Mouse (Mus musculus) Patski (cell line): ENCODE results near the gene Cop1. TPM values are rescaled to one million over a fixed set of nuclear protein-coding genes. Genes with fewer than 3 reads are reported as not detected.

Experiments used
- ATAC-seq: fragments of 100-300 bp; one replicate; pipeline ENCODE4 v1.8.0; 2021
- CTCF ChIA-PET: fragments of 350-600 bp; sonication (Branson Sonifier 250); formaldehyde crosslinking; loops from one replicate; lab custom pipeline; 2022; ENCODE audit warnings: inconsistent platforms; lab: Charles Lee
- POLR2A ChIA-PET: fragments of 350-600 bp; sonication (Branson Sonifier 250); formaldehyde crosslinking; loops from one replicate; lab custom pipeline; 2022; ENCODE audit warnings: antibody characterized with exemption, inconsistent platforms; lab: Charles Lee
- DNase-seq: peaks from one replicate; pipeline ENCODE4 v3.0.0-alpha.2; 2011; ENCODE audit warnings: low read depth, low spot score
- H3K27me3 ChIP-seq: fragments of 371-371 bp; one replicate; pipeline ENCODE4 v1.5.1; 2021
- CTCF ChIP-seq: fragments of 100-300 bp; IDR thresholded peaks from one replicate; pipeline ENCODE4 v1.5.1; 2021
- in situ Hi-C: fragments of 300-500 bp; cut with MboI; formaldehyde crosslinking; loops from 3 replicates; pipeline ENCODE4 v1.11.1; 2018; ENCODE audit warnings: low pct_unique_long_range_greater_than_20kb, mixed read lengths
- polyA plus RNA-seq: library from polyadenylated mRNA; unstranded; gene quantifications from one replicate; pipeline ENCODE4 v1.2.3, GENCODE M21; 2021

Gene Cop1
- polyA plus RNA-seq, 1 experiment from 2014 or later, result 145 TPM

DNA sequence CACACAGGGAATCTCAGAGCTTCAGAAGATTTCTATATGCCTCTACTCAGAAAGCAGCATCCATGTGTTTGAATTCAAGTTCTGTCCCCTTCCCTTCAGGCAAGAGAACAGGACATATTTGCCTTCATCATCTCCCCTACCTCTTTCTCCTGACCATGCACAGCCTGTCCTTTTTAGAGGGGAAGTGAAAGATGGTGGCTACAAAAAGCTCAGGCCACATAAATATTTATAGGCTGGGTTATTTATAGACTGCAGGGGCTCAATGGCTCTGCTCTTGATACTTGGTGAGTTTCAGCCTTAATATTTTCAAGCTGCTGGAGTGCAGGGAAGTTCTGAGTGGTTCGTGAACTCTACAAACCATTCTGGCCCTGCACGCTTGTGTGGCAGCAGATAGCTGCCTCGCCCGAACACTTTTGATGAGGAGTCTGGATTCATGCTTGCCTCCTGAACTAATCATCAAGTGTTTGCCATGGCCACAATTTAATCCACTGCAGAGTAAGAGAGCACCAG is 139.8 kb downstream of the Cop1 start:
- ATAC-seq, result no peak
- in situ Hi-C loops, result no loop called here
- TF ChIP-seq CTCF, result no peak
- DNase-seq, result no peak
- CTCF ChIA-PET, result no interaction called here
- no peaks in the 10 kb centered on the region for H3K27me3 ChIP-seq
- POLR2A ChIA-PET, result no interaction called here

DNA sequence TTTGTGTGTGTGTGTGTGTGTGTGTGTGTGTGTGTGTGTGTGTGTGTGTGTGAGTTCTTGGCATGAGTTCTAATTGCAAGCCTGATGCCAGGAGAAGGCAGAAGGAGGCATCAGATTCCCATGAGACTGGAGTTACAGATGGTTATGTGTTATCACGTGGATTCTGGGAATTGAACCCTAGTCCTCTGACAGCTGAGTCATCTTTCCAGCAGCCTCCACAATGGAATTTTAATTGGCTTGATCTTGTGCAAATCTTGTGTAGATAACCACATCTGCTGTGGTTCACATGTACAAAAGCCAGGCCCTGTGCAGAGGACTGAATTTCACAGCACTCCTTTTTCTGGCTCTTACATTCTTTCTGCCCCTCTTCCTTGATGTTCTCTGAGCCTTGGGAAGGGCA is 150.1 kb downstream of the Cop1 start:
- ChIA-PET CTCF (interaction anchor here (0.6 kb wide), 1 partner anchor 39 kb away, joined by 3 read pairs; no protein-coding TSS in a partner anchor), POLR2A (interaction anchor here (0.8 kb wide), 1 partner anchor 52 kb away, joined by 4 read pairs; no protein-coding TSS in a partner anchor)
- no peak for TF ChIP-seq CTCF
- in situ Hi-C loops, result no loop called here
- ATAC-seq (no peak), DNase-seq (no peak)
- peaks cover 3% of the 10 kb centered on the region for H3K27me3 ChIP-seq

DNA sequence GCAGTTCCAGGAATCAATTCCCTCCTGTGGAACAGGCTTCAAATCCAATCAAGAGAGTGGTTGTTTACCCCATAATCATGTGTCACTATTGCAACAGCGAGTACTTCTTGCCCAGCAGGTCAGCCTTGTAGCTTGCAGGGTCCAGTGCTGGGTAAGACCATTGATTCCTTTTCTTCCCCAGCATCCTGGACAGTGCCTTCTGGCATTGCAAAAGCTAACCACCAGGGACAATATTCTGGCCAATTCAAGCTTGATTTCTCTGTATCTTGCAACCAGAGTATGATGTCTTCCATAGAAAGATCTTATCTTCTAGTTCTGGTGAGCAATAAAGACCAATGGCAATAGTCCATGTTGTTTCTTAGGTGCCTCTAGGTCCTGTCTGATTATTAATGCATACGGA is 150.8 kb downstream of the Cop1 start:
- in situ Hi-C loops, result no loop called here
- ATAC-seq, result no peak
- CTCF ChIA-PET, result no interaction called here
- DNase-seq, result no peak
- POLR2A ChIA-PET, result no interaction called here
- H3K27me3 ChIP-seq, result peaks cover 3% of the 10 kb centered on the region
- TF ChIP-seq CTCF, result no peak

- H3K27me3 ChIP-seq, result peaks cover 3% of the 10 kb centered on the region
- no peak for TF ChIP-seq CTCF
- POLR2A ChIA-PET, result no interaction called here
- no peak for ATAC-seq
- CTCF ChIA-PET, result no interaction called here
- in situ Hi-C loops, result no loop called here
- DNase-seq, result no peak
These were observed 154.3 kb downstream of the Cop1 start for GRCm38 (mm10) chr1:159386458-159386857.

- DNase-seq (no peak), ATAC-seq (no peak)
- in situ Hi-C loops, result no loop called here
- peaks cover 3% of the 10 kb centered on the region for H3K27me3 ChIP-seq
- POLR2A ChIA-PET, result interaction anchor here (0.6 kb wide), 1 partner anchor 20 kb away, joined by 5 read pairs; no protein-coding TSS in a partner anchor
- CTCF ChIA-PET, result no interaction called here
- TF ChIP-seq CTCF, result no peak
These were observed 156.5 kb downstream of the Cop1 start for GRCm38 (mm10) chr1:159388565-159389024.

DNA sequence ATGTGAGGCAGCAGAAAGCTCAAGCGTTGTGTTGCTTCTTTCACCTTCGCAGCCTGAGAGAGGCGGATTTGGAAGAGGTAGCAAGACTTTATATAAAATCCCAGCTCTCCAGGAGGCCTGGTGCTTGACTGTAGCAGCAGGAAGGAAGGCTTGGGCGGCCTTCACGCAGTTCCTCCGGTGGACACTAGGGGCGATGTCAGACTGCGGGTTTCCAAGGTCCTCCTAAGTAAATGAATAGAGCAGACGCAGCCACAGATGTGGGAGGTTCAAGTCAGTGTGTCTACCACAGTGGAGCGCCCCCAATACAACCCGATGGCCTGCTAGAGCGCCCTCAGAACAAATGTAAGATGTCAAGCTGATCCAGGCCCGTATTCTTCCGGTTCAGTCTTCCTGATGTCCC is 157.9 kb downstream of the Cop1 start:
- no peak for DNase-seq
- in situ Hi-C loops, result loop anchor here (10.0 kb wide), 2 partner anchors 395 to 695 kb away; no protein-coding TSS in a partner anchor
- no peak for ATAC-seq
- CTCF ChIA-PET, result no interaction called here
- TF ChIP-seq CTCF, result peak; percentile 65
- POLR2A ChIA-PET, result no interaction called here
- peaks cover 1% of the 10 kb centered on the region for H3K27me3 ChIP-seq

DNA sequence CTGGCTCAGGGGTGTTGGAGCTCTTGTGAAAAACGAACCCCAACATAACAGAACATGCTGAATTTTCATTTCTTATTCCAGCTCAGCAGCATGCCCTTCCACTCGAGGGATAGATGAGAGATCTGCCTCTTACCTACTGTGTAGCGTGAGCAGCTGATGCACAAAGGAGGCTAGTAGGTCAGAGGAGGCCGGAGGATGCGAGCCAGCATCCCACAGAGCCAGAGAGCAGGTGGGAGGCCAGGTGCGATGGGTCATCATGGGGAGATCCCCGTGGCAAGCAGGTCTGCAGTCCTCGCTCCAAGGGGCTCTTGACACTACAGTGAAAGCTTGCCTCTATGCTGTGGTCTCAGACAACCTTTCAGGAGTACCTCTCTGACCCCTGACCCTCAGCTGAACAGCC is 160.5 kb downstream of the Cop1 start:
- POLR2A ChIA-PET, result no interaction called here
- no peak for DNase-seq
- H3K27me3 ChIP-seq, result no peaks in the 10 kb centered on the region
- CTCF ChIA-PET, result no interaction called here
- in situ Hi-C loops, result loop anchor here (10.0 kb wide), 2 partner anchors 392 to 692 kb away; no protein-coding TSS in a partner anchor
- ATAC-seq, result no peak
- TF ChIP-seq CTCF, result no peak

DNA sequence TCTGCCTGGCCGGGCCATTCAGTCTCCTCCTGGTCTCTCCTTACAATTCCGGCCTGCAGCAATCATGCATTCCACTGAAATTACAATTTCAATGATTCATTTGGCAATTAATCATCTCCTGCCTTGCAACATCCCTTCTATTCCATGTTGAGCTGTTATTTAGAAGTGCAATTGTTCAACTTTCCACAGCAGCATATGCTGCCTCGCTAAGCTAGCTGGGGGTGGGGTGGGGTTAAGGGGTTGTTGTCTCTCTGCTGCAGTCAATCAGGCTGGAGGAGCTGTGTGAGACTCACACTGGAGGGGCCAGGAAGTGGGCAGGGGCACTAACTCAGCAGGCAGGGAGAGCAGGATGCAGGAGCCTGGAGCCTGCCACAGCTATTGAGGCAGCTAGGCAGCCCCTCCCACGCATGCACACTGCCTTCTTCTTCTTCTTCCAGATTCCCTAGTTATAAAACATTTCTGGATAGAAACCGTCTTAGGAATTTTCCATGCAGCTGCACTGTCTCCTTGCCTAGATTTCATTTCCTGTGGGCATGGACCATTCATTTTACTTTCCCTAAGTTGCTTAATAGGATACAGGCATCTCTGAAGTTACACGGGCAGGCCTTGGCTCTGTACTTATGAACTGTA is 161.1 kb downstream of the Cop1 start:
- no peak for TF ChIP-seq CTCF
- ChIA-PET CTCF (no interaction called here), POLR2A (no interaction called here)
- no peaks in the 10 kb centered on the region for H3K27me3 ChIP-seq
- DNase-seq, result peak; percentile 38
- peak; percentile 75 for ATAC-seq
- in situ Hi-C loops, result loop anchor here (10.0 kb wide), 2 partner anchors 392 to 692 kb away; no protein-coding TSS in a partner anchor

- ChIA-PET CTCF (interaction anchor here (1.5 kb wide), 1 partner anchor 10 kb away, joined by 5 read pairs; no protein-coding TSS in a partner anchor), POLR2A (no interaction called here)
- no peak for ATAC-seq
- no peak for DNase-seq
- no peaks in the 10 kb centered on the region for H3K27me3 ChIP-seq
- in situ Hi-C loops, result loop anchor here (10.0 kb wide), 2 partner anchors 391 to 691 kb away; no protein-coding TSS in a partner anchor
- TF ChIP-seq CTCF, result no peak
These were observed 161.8 kb downstream of the Cop1 start for GRCm38 (mm10) chr1:159393931-159394330.

GRCm38 (mm10) chr1:159396515-159396914 is 164.4 kb downstream of the Cop1 start:
- ATAC-seq, result no peak
- DNase-seq, result no peak
- TF ChIP-seq CTCF, result peak; percentile 78
- ChIA-PET POLR2A (no interaction called here), CTCF (interaction anchor here (0.8 to 1.7 kb wide), 3 partner anchors 14 to 475 kb away, joined by 3 read pairs; no protein-coding TSS in a partner anchor)
- H3K27me3 ChIP-seq, result no peaks in the 10 kb centered on the region
- in situ Hi-C loops, result loop anchor here (10.0 kb wide), 2 partner anchors 388 to 688 kb away; no protein-coding TSS in a partner anchor
